Mouse (Mus musculus): ENCODE measurements around the gene Tedc1.

DNA sequence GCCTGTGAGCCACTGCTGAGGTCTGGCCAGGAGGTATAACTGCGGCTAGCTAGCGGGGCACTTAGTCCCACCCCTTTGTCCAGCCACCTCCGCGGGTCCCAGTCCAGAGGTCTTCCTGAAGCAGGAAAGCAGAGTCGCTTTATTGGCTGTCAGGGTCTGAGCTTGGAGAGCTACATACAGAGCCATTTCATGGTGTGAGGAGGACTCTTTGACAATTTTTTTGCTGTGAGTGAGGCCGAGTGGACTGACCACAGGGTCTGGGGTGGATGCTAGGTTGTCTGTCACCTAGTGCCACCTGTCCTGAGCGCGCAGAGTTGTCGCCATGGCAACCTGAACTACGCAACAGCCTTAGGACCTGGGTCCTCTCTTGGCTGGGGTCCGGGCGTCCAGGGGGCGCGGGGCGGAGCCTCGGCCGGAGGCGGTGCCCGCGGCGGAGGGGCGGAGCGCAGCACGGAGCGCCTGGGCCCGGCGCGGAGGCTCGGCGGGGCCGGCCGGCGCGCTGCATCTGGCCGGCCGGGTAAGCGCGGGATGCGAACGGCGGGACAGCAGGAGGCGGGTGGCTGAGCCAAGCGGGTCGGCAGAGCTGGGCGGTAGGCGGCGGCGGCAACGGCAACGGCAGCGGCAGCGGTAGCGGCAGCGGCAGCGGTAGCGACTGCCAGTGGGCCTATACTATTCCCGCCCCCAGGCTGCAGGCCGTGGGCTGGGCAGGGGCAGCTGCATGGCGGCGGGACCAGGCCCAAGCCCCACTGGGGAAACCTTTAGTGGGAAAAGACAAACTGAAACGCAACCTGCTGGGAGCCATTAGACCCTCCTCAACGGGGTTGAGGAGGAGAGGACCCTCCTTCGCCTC lies 29.4 kb downstream of the Tedc1 start, which contains the start of gene Tmem121:
- TF ChIP-seq CTCF (IDR thresholded peaks at IDR 0.05; ENCODE audit: insufficient read depth, low read length) (no peak), POLR2A (IDR thresholded peaks at IDR 0.05; ENCODE audit: borderline replicate concordance, extremely low read depth, low read depth, low read length) (no peak)

Measured in lung, adult 2 months (tissue).